Mouse (Mus musculus): ENCODE data around the gene Zmiz1.

- TF ChIP-seq POLR2A (IDR thresholded peaks at IDR 0.05; ENCODE audit: borderline replicate concordance, low read depth, low read length) (no peak), CTCF (IDR thresholded peaks at IDR 0.05; ENCODE audit: low read depth, low read length) (no peak)
Observed at GRCm38 (mm10) chr14:25472981-25473649, 14.1 kb downstream of the Zmiz1 start.

Measured in bone marrow macrophage, adult 2 months (primary cell).